Mouse (Mus musculus) ovary, adult 18-20 months (tissue): ENCODE data around the gene Moxd1.
A peak's percentile ranks its signal among the peaks of the same experiment; 100 is the strongest.
"Not testable (repeated sequence)": the region's sequence is repeated elsewhere in the genome, so short reads cannot be mapped to it uniquely, and the experiment has no call there.

Source experiments
- DNase-seq: peaks from one replicate; pipeline ENCODE4 v3.0.0; 2022; ENCODE audit warnings: low spot score, mixed read lengths

The Moxd1 gene

GRCm38 (mm10) chr10:24271077-24271637 is 47.8 kb downstream of the Moxd1 start:
- no peak for DNase-seq

DNA sequence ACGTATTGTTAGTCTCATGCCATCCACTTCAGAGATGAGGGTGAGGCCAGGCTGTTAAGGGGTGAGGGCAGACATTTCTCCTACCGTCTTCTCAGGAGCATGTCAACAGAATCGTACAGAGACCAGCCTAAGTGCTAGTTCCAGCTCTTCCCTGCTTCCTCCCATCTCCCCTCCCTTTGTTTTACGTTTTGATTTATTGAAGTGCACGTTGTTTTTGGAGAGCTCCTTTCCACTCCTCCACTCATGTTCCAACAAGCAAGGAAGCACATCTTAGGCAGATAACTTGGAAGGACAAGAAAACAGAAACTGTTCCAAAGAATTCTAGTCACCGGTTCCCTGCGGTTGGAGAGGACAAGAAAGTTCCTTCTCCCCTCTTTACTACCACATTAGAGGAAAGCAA is 52.9 kb downstream of the Moxd1 start:
- DNase-seq, result no peak

GRCm38 (mm10) chr10:24282650-24283049 is 59.3 kb downstream of the Moxd1 start:
- no peak for DNase-seq

GRCm38 (mm10) chr10:24291611-24292010 is 68.3 kb downstream of the Moxd1 start:
- no peak for DNase-seq

GRCm38 (mm10) chr10:24292671-24293070 is 69.4 kb downstream of the Moxd1 start:
- no peak for DNase-seq

DNA sequence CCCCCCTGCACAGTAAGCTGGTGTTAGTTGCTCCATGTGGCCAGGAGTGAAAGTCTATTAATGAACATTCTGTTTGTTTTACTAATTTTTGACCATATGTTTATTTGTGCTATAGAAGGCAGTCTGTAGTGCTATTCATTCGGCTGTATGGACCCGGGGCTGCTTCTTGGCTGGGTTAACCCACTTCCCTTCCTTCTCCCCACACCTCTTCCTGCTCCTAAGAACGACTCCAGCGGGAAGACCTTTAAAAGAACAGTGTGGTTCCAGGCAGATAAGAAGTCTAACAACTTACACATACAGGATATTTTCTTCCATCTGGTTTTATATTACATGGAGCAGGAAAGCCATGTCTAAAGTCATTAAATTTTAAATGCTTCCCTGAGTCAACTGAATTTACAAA is 73.3 kb downstream of the Moxd1 start:
- DNase-seq, result no peak

DNA sequence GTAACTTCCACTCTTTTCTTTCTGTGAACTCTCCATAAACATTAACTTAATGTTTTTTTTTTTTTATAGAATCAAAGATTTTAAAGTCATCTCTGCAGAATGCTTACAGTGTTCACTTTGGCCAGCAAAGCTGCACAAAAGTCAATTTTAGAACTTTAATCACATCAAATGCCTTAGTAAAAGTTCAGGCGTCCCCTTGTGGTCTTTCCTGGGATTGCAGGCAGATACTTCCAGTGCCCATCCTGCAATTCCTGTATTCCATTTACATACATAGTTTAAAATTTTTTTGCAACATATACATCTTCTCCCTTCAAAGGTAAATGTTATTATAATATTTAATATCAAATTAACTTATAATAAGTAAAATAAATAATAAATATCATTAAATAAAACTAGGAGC is 74.5 kb downstream of the Moxd1 start:
- no peak for DNase-seq

- DNase-seq, result no peak
Observed at GRCm38 (mm10) chr10:24298260-24299244, 75.2 kb downstream of the Moxd1 start.

DNA sequence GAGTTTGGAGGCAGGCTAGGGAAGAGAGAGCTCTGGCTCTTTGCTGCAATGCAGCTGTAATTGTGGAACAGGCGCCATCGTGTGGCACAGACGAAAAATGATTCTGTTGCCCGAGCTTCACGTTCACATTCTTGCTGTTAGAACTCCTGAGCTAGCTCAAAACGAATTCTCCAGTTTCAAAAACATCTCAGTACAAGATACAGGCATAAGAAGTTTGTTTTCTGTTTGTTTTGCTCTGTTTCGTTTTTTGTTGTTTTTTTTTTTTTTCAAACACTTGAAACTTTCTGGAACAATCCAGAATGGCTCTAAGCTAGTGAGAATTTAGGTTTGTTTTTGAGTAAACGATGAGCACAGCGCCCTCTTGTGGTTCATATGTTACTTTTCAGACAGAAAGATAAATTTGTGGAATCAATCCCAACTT is 88.9 kb downstream of the Moxd1 start:
- peak; percentile 39 for DNase-seq

GRCm38 (mm10) chr10:24317126-24317836 is 94.0 kb downstream of the Moxd1 start:
- DNase-seq, result peak; percentile 32

- no peak for DNase-seq
Observed at GRCm38 (mm10) chr10:24320326-24320725, 97.0 kb downstream of the Moxd1 start.

GRCm38 (mm10) chr10:24323066-24323465 is 99.7 kb downstream of the Moxd1 start:
- DNase-seq, result no peak

DNA sequence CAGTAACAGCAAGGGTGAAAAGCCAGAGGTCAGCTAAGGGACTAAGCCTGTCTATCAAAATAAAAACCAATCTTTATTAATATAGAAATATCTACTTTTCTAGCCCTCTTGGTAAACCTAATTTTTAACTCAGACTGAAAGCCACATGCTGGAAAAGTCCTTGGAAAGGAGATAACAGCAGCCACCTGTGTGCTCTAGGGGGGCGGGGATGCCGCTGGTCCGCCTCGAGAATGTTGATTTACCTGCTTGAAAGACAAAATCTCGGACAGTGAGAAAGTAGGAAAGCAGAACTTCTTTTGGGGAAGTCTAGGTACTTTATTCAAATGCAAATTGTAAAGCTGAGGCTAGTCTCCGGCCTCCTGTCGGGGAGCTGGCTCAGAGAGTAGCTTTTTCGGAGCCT is 103.9 kb downstream of the Moxd1 start:
- not testable (repeated sequence) for DNase-seq

DNA sequence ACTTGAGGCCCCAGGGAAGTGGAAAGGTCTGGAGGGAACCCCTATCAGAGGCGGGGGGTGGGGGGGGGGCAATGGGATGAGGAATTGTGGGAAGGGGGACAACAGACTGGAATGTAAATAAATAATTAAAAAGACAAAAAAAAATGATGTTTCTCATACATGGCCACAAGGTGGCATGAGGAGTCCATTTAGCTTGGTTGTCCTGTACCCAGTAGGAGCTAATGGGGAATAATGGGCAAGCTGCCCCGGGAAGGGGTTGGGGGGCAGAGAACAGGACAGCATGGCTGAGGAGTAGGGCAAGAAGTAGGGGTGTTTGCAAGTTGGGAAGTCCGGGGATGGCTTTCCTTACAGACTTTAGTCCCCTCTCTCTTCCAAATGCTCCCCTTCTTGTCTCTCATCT is 109.5 kb downstream of the Moxd1 start:
- no peak for DNase-seq

- DNase-seq, result no peak
Observed at GRCm38 (mm10) chr10:24339593-24340143, 116.4 kb downstream of the Moxd1 start.

GRCm38 (mm10) chr10:24340551-24341213 is 117.4 kb downstream of the Moxd1 start:
- no peak for DNase-seq

- DNase-seq, result no peak
Observed at GRCm38 (mm10) chr10:24341214-24341589, 117.9 kb downstream of the Moxd1 start.

DNA sequence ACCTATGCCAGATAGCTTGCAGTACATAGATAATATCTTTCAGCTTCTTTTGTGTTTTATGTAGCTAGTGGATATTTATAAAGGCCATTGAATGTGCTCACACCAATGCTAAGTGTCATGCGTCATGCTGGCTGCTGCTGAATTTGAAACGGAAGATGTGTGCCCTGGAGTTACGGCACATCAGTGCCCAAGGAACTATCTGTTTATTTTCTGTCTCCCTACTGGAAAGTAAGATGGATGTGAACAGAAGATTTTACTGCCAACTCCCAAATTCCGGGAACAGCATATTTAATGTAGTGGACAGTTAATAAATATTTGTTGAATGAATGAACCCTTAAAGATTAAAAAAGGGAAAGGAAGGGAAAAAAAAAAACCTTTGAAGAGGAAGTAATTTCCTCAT is 119.8 kb downstream of the Moxd1 start:
- DNase-seq, result no peak
